Mouse (Mus musculus): ENCODE results near the gene 1110032A03Rik.

GRCm38 (mm10) chr9:50723406-50723805 lies 51.9 kb downstream of the 1110032A03Rik start:
- TF ChIP-seq CTCF (IDR thresholded peaks at IDR 0.05; ENCODE audit: low read depth, low read length) (no peak), POLR2A (IDR thresholded peaks at IDR 0.05; ENCODE audit: extremely low read depth, insufficient read depth, low read length) (no peak)

All from liver, adult 2 months (tissue).